Mouse (Mus musculus): ENCODE results near the gene Grap2. TPM values are rescaled to one million over a fixed set of nuclear protein-coding genes. Genes with fewer than 3 reads are reported as not detected.
A peak's percentile ranks its signal among the peaks of the same experiment; 100 is the strongest.

Grap2 gene
- total and polyA plus RNA-seq, 2 experiments = 0.46 to 0.66 TPM

GRCm38 (mm10) chr15:80680347-80681030 lies 108.1 kb downstream of the Grap2 start:
- H3K27me3 ChIP-seq (ENCODE audit: control insufficient read depth, insufficient read depth, low read length) = no peaks in the 10 kb centered on the region
- no peak overlapping the region for H3K27ac ChIP-seq (replicated peaks; ENCODE audit: insufficient read depth, low read depth, low read length)
- H3K4me1 ChIP-seq (ENCODE audit: control insufficient read depth, insufficient read depth, low read length) = peaks cover 47% of the 10 kb centered on the region
- TF ChIP-seq POLR2A (IDR thresholded peaks at IDR 0.05; ENCODE audit: extremely low read depth, insufficient read depth, low read length) (no peak), CTCF (IDR thresholded peaks at IDR 0.05; ENCODE audit: low read depth, low read length) (no peak)
- H3K36me3 ChIP-seq (ENCODE audit: control insufficient read depth, insufficient read depth, low read length) = no peaks in the 10 kb centered on the region
- no peak overlapping the region for H3K4me3 ChIP-seq (ENCODE audit: insufficient read depth, low read depth, low read length)
- WGBS = 38% methylated on average over 7 of the region's 7 CpGs
- no peak overlapping the region for H3K9ac ChIP-seq (ENCODE audit: low read depth, low read length)
- peak; percentile 29 for DNase-seq (ENCODE audit: extremely low read depth, low read depth, low spot score)
- H3K79me2 ChIP-seq (ENCODE audit: control insufficient read depth, insufficient read depth, low read length) = no peaks in the 10 kb centered on the region

- TF ChIP-seq CTCF (IDR thresholded peaks at IDR 0.05; ENCODE audit: low read depth, low read length) (no peak), POLR2A (IDR thresholded peaks at IDR 0.05; ENCODE audit: extremely low read depth, insufficient read depth, low read length) (no peak)
- no peak overlapping the region for H3K4me3 ChIP-seq (ENCODE audit: insufficient read depth, low read depth, low read length)
- H3K27me3 ChIP-seq (ENCODE audit: control insufficient read depth, insufficient read depth, low read length) = no peaks in the 10 kb centered on the region
- no peak overlapping the region for H3K9ac ChIP-seq (ENCODE audit: low read depth, low read length)
- peak overlapping the region; percentile 45 for H3K27ac ChIP-seq (replicated peaks; ENCODE audit: insufficient read depth, low read depth, low read length)
- no peaks in the 10 kb centered on the region for H3K79me2 ChIP-seq (ENCODE audit: control insufficient read depth, insufficient read depth, low read length)
- H3K4me1 ChIP-seq (ENCODE audit: control insufficient read depth, insufficient read depth, low read length) = peaks cover 47% of the 10 kb centered on the region
- DNase-seq (ENCODE audit: extremely low read depth, low read depth, low spot score) = no peak
- no peaks in the 10 kb centered on the region for H3K36me3 ChIP-seq (ENCODE audit: control insufficient read depth, insufficient read depth, low read length)
- WGBS = 71% methylated on average over 4 of the region's 4 CpGs
Measured at GRCm38 (mm10) chr15:80681466-80681881, 109.1 kb downstream of the Grap2 start.

- WGBS = 27% methylated on average over 8 of the region's 8 CpGs
- H3K79me2 ChIP-seq (ENCODE audit: control insufficient read depth, insufficient read depth, low read length) = no peaks in the 10 kb centered on the region
- H3K27me3 ChIP-seq (ENCODE audit: control insufficient read depth, insufficient read depth, low read length) = no peaks in the 10 kb centered on the region
- H3K36me3 ChIP-seq (ENCODE audit: control insufficient read depth, insufficient read depth, low read length) = no peaks in the 10 kb centered on the region
- DNase-seq (ENCODE audit: extremely low read depth, low read depth, low spot score) = peak; percentile 97
- peaks cover 47% of the 10 kb centered on the region for H3K4me1 ChIP-seq (ENCODE audit: control insufficient read depth, insufficient read depth, low read length)
- H3K9ac ChIP-seq (ENCODE audit: low read depth, low read length) = no peak overlapping the region
- H3K27ac ChIP-seq (replicated peaks; ENCODE audit: insufficient read depth, low read depth, low read length) = peak overlapping the region; percentile 60
- H3K4me3 ChIP-seq (ENCODE audit: insufficient read depth, low read depth, low read length) = no peak overlapping the region
- TF ChIP-seq CTCF (IDR thresholded peaks at IDR 0.05; ENCODE audit: low read depth, low read length) (no peak), POLR2A (IDR thresholded peaks at IDR 0.05; ENCODE audit: extremely low read depth, insufficient read depth, low read length) (no peak)
Measured at GRCm38 (mm10) chr15:80682343-80682742, 109.9 kb downstream of the Grap2 start.

- WGBS = 56% methylated on average over 6 of the region's 6 CpGs
- H3K27me3 ChIP-seq (ENCODE audit: control insufficient read depth, insufficient read depth, low read length) = no peaks in the 10 kb centered on the region
Measured at GRCm38 (mm10) chr15:80683151-80683550, 110.8 kb downstream of the Grap2 start.

GRCm38 (mm10) chr15:80683990-80684389 lies 111.6 kb downstream of the Grap2 start:
- no peak overlapping the region for H3K27ac ChIP-seq (replicated peaks; ENCODE audit: insufficient read depth, low read depth, low read length)
- no peaks in the 10 kb centered on the region for H3K27me3 ChIP-seq (ENCODE audit: control insufficient read depth, insufficient read depth, low read length)
- TF ChIP-seq POLR2A (IDR thresholded peaks at IDR 0.05; ENCODE audit: extremely low read depth, insufficient read depth, low read length) = no peak
- no peak for TF ChIP-seq CTCF (IDR thresholded peaks at IDR 0.05; ENCODE audit: low read depth, low read length)

More at GRCm38 (mm10) chr15:80683151-80683550, 110.8 kb downstream of the Grap2 start:
- H3K36me3 ChIP-seq (ENCODE audit: control insufficient read depth, insufficient read depth, low read length) = no peaks in the 10 kb centered on the region
- TF ChIP-seq POLR2A (IDR thresholded peaks at IDR 0.05; ENCODE audit: extremely low read depth, insufficient read depth, low read length) = no peak
- TF ChIP-seq CTCF (IDR thresholded peaks at IDR 0.05; ENCODE audit: low read depth, low read length) = no peak
- peaks cover 47% of the 10 kb centered on the region for H3K4me1 ChIP-seq (ENCODE audit: control insufficient read depth, insufficient read depth, low read length)
- H3K79me2 ChIP-seq (ENCODE audit: control insufficient read depth, insufficient read depth, low read length) = no peaks in the 10 kb centered on the region
- H3K9ac ChIP-seq (ENCODE audit: low read depth, low read length) = no peak overlapping the region
- peak overlapping the region; percentile 60 for H3K27ac ChIP-seq (replicated peaks; ENCODE audit: insufficient read depth, low read depth, low read length)
- H3K4me3 ChIP-seq (ENCODE audit: insufficient read depth, low read depth, low read length) = no peak overlapping the region
- no peak for DNase-seq (ENCODE audit: extremely low read depth, low read depth, low spot score)

More at GRCm38 (mm10) chr15:80683990-80684389, 111.6 kb downstream of the Grap2 start:
- no peak for DNase-seq (ENCODE audit: extremely low read depth, low read depth, low spot score)
- no peaks in the 10 kb centered on the region for H3K79me2 ChIP-seq (ENCODE audit: control insufficient read depth, insufficient read depth, low read length)
- WGBS = 59% methylated on average over 3 of the region's 3 CpGs
- peaks cover 47% of the 10 kb centered on the region for H3K4me1 ChIP-seq (ENCODE audit: control insufficient read depth, insufficient read depth, low read length)
- no peak overlapping the region for H3K9ac ChIP-seq (ENCODE audit: low read depth, low read length)
- H3K4me3 ChIP-seq (ENCODE audit: insufficient read depth, low read depth, low read length) = no peak overlapping the region
- H3K36me3 ChIP-seq (ENCODE audit: control insufficient read depth, insufficient read depth, low read length) = no peaks in the 10 kb centered on the region

Measured in liver, adult 2 months (tissue).